Mouse (Mus musculus): ENCODE data around the gene Acox2. TPM values are rescaled to one million over a fixed set of nuclear protein-coding genes. Genes with fewer than 3 reads are reported as not detected.

Gene Acox2
- polyA plus RNA-seq, 1 experiment from 2014 or later: 7.1 TPM

GRCm38 (mm10) chr14:8260214-8260613, 1.1 kb upstream of the Acox2 start:
- ATAC-seq (replicated peaks; ENCODE audit: low FRiP score, low read depth) (no peak), DNase-seq (ENCODE audit: low spot score) (no peak)
- WGBS: 78% methylated on average over 5 of the region's 5 CpGs

DNA sequence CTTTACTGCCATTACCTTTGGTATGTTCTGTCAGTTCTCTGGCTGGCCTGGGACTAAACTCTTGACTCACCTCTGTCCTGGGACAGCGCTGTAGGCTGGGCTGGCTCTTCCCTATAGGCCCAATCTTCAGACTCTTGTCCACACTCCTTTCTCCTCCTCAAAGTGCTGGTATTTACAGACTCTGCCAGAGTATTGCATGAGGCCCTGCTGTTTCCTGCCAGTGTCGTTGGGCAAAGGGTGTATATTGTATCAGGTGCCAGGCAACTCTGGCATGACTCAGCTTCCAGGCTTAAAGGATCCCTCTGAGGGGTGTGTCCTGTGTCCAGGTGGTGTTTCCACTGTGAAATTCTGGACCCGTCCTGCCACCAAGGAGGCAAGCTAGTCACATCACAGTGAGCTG, 401 bp downstream of the Acox2 start:
- H3K27me3 ChIP-seq (ENCODE audit: insufficient read depth, low read length): no peaks in the 10 kb centered on the region
- H3K4me2 ChIP-seq (ENCODE audit: low read length): no peak overlapping the region
- DNase-seq (ENCODE audit: low spot score): no peak
- no peaks in the 10 kb centered on the region for H3K4me1 ChIP-seq (replicated peaks; ENCODE audit: insufficient read depth, low read length)
- TF ChIP-seq CTCF (IDR thresholded peaks at IDR 0.05; ENCODE audit: low read depth): no peak
- H3K9me3 ChIP-seq (replicated peaks; ENCODE audit: low read length): no peaks in the 10 kb centered on the region
- no peak overlapping the region for H3K27ac ChIP-seq
- WGBS: 62% methylated on average over 3 of the region's 3 CpGs
- no peak overlapping the region for H3K9ac ChIP-seq (ENCODE audit: low read depth, low read length)
- H3K36me3 ChIP-seq (ENCODE audit: insufficient read depth, low read length): no peaks in the 10 kb centered on the region
- ATAC-seq (replicated peaks; ENCODE audit: low FRiP score, low read depth): peak; percentile 54
- no peak overlapping the region for H3K4me3 ChIP-seq (replicated peaks; ENCODE audit: low read depth, low read length)

More at GRCm38 (mm10) chr14:8260214-8260613, 1.1 kb upstream of the Acox2 start:
- Histone ChIP-seq H3K27ac (no peak overlapping the region), H3K4me3 (replicated peaks; ENCODE audit: low read depth, low read length) (no peak overlapping the region), H3K4me1 (replicated peaks; ENCODE audit: insufficient read depth, low read length) (no peaks in the 10 kb centered on the region), H3K9ac (ENCODE audit: low read depth, low read length) (no peak overlapping the region), H3K27me3 (ENCODE audit: insufficient read depth, low read length) (no peaks in the 10 kb centered on the region), H3K4me2 (ENCODE audit: low read length) (no peak overlapping the region), H3K9me3 (replicated peaks; ENCODE audit: low read length) (no peaks in the 10 kb centered on the region), H3K36me3 (ENCODE audit: insufficient read depth, low read length) (no peaks in the 10 kb centered on the region)
- no peak for TF ChIP-seq CTCF (IDR thresholded peaks at IDR 0.05; ENCODE audit: low read depth)

DNA sequence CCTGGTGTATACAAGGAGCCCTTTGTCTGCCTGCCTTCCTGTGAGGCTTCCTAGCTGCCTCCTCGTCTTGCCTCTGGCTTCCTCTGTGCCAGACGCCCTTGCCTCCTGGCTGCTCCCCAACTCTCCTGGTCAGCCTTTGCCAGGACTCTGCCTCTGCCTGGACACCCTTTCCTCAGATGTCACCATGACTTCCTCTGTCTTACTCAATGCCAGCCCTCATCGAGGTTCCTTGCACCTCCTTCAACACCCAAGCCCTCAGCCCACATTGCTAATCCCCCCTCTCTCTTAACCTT, 872 bp downstream of the Acox2 start:
- TF ChIP-seq CTCF (IDR thresholded peaks at IDR 0.05; ENCODE audit: low read depth): no peak
- no peaks in the 10 kb centered on the region for H3K9me3 ChIP-seq (replicated peaks; ENCODE audit: low read length)
- H3K4me3 ChIP-seq (replicated peaks; ENCODE audit: low read depth, low read length): no peak overlapping the region
- no peak for ATAC-seq (replicated peaks; ENCODE audit: low FRiP score, low read depth)
- H3K9ac ChIP-seq (ENCODE audit: low read depth, low read length): no peak overlapping the region
- no peak overlapping the region for H3K4me2 ChIP-seq (ENCODE audit: low read length)
- WGBS: 58% methylated on average over 3 of the region's 3 CpGs
- no peaks in the 10 kb centered on the region for H3K27me3 ChIP-seq (ENCODE audit: insufficient read depth, low read length)
- H3K4me1 ChIP-seq (replicated peaks; ENCODE audit: insufficient read depth, low read length): no peaks in the 10 kb centered on the region
- H3K27ac ChIP-seq: no peak overlapping the region
- no peak for DNase-seq (ENCODE audit: low spot score)
- H3K36me3 ChIP-seq (ENCODE audit: insufficient read depth, low read length): no peaks in the 10 kb centered on the region

DNA sequence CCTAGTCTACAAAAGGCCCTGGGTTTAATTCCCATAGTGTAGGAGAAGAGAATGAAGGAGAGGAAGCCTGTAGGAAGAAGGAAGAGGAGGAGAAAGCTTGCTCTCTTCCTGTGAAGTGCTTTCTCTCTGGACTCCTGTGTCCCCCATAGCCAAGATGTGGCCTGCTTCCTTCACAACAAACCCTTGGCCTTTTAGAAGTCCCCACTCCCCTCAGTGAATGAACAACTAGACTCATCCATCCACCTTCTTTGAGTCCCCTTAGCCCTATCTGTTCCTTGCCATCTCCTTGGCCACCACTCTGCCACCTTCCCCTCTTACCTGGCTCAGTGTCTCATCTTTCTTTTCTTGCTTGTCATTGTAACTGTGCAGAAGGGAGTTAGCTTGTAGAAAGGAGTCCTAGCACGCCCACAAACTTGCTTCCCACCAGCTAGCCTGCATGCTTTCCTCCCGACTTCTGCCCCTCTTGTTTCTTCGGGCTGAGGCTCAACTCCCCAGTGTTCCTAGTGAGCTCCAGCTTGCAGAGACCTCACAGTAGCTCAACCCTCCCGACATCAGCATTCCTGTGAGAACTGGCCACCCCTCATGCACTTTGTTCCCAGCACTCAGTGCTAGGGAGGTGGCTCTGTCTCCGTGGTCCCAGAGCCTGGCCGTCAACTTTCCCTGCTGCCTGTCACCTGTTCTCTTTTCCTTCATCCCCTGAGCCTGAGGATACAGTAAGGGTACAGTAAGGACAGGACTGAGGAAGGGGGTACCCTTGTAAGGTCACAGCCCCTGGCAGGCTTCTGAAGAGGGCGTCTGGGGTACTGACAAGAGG, 1.4 kb downstream of the Acox2 start:
- no peak overlapping the region for H3K4me3 ChIP-seq (replicated peaks; ENCODE audit: low read depth, low read length)
- TF ChIP-seq CTCF (IDR thresholded peaks at IDR 0.05; ENCODE audit: low read depth): no peak
- H3K36me3 ChIP-seq (ENCODE audit: insufficient read depth, low read length): no peaks in the 10 kb centered on the region
- no peaks in the 10 kb centered on the region for H3K27me3 ChIP-seq (ENCODE audit: insufficient read depth, low read length)
- H3K27ac ChIP-seq: no peak overlapping the region
- no peaks in the 10 kb centered on the region for H3K9me3 ChIP-seq (replicated peaks; ENCODE audit: low read length)
- peak; percentile 17 for DNase-seq (ENCODE audit: low spot score)
- peak; percentile 55; the same call in 1 of the 2 replicates for ATAC-seq (replicated peaks; ENCODE audit: low FRiP score, low read depth)
- 41% methylated on average over 7 of the region's 7 CpGs for WGBS
- no peaks in the 10 kb centered on the region for H3K4me1 ChIP-seq (replicated peaks; ENCODE audit: insufficient read depth, low read length)
- H3K4me2 ChIP-seq (ENCODE audit: low read length): no peak overlapping the region
- H3K9ac ChIP-seq (ENCODE audit: low read depth, low read length): no peak overlapping the region

- Histone ChIP-seq H3K4me1 (replicated peaks; ENCODE audit: insufficient read depth, low read length) (no peaks in the 10 kb centered on the region), H3K27me3 (ENCODE audit: insufficient read depth, low read length) (no peaks in the 10 kb centered on the region), H3K4me3 (replicated peaks; ENCODE audit: low read depth, low read length) (no peak overlapping the region), H3K4me2 (ENCODE audit: low read length) (no peak overlapping the region), H3K9me3 (replicated peaks; ENCODE audit: low read length) (no peaks in the 10 kb centered on the region), H3K27ac (no peak overlapping the region), H3K9ac (ENCODE audit: low read depth, low read length) (no peak overlapping the region), H3K36me3 (ENCODE audit: insufficient read depth, low read length) (no peaks in the 10 kb centered on the region)
- 56% methylated on average over 5 of the region's 5 CpGs for WGBS
- no peak for TF ChIP-seq CTCF (IDR thresholded peaks at IDR 0.05; ENCODE audit: low read depth)
- no peak for DNase-seq (ENCODE audit: low spot score)
- ATAC-seq (replicated peaks; ENCODE audit: low FRiP score, low read depth): no peak
These were observed 2.3 kb downstream of the Acox2 start for GRCm38 (mm10) chr14:8256881-8257280.

- ATAC-seq (replicated peaks; ENCODE audit: low FRiP score, low read depth): no peak
- 68% methylated on average over 6 of the region's 6 CpGs for WGBS
- DNase-seq (ENCODE audit: low spot score): no peak
- H3K27ac ChIP-seq: no peak overlapping the region
- no peak overlapping the region for H3K9ac ChIP-seq (ENCODE audit: low read depth, low read length)
- H3K27me3 ChIP-seq (ENCODE audit: insufficient read depth, low read length): no peaks in the 10 kb centered on the region
- no peaks in the 10 kb centered on the region for H3K4me1 ChIP-seq (replicated peaks; ENCODE audit: insufficient read depth, low read length)
- H3K9me3 ChIP-seq (replicated peaks; ENCODE audit: low read length): no peaks in the 10 kb centered on the region
- H3K4me2 ChIP-seq (ENCODE audit: low read length): no peak overlapping the region
- H3K4me3 ChIP-seq (replicated peaks; ENCODE audit: low read depth, low read length): no peak overlapping the region
- TF ChIP-seq CTCF (IDR thresholded peaks at IDR 0.05; ENCODE audit: low read depth): no peak
- no peaks in the 10 kb centered on the region for H3K36me3 ChIP-seq (ENCODE audit: insufficient read depth, low read length)
These were observed 3.1 kb downstream of the Acox2 start for GRCm38 (mm10) chr14:8256072-8256471.

All from kidney, postnatal 0 days (tissue).